Mouse (Mus musculus): ENCODE measurements around the gene Il4i1. TPM values are rescaled to one million over a fixed set of nuclear protein-coding genes. Genes with fewer than 3 reads are reported as not detected.

Gene Il4i1
- total RNA-seq, 2 experiments from 2014 or later = 0.38 to 1.5 TPM

Other genes starting within 250 kb of the Il4i1 start
- gene Napsa, start 244.0 kb upstream of the Il4i1 start, total RNA-seq (2015) = 473 and 485 TPM in 2 replicates
- gene Napsa, start 244.0 kb upstream of the Il4i1 start, total RNA-seq (2017) = 207 and 235 TPM in 2 replicates
- gene Kcnc3, start 225.7 kb upstream of the Il4i1 start, total RNA-seq (2015) = 0.41 and 0.67 TPM in 2 replicates
- not detected in 2 replicates for gene Kcnc3, start 225.7 kb upstream of the Il4i1 start, total RNA-seq (2017)
- gene Myh14, start 145.5 kb upstream of the Il4i1 start, total RNA-seq (2015) = not detected in 2 replicates
- not detected in 2 replicates for gene Myh14, start 145.5 kb upstream of the Il4i1 start, total RNA-seq (2017)
- not detected in 2 replicates for gene Izumo2, start 107.6 kb upstream of the Il4i1 start, total RNA-seq (2015)
- not detected in 2 replicates for gene Izumo2, start 107.6 kb upstream of the Il4i1 start, total RNA-seq (2017)
- gene Vrk3, start 68.0 kb upstream of the Il4i1 start, total RNA-seq (2015) = 48.8 and 53.1 TPM in 2 replicates
- 51.5 and 52.3 TPM in 2 replicates for gene Vrk3, start 68.0 kb upstream of the Il4i1 start, total RNA-seq (2017)
- gene Zfp473, start 65.3 kb upstream of the Il4i1 start, total RNA-seq (2015) = 1.4 and 1.5 TPM in 2 replicates
- gene Zfp473, start 65.3 kb upstream of the Il4i1 start, total RNA-seq (2017) = 1.8 and 2.3 TPM in 2 replicates
- gene Nup62, start 299 bp upstream of the Il4i1 start, total RNA-seq (2015) = 25.3 and 28.5 TPM in 2 replicates
- gene Nup62, start 299 bp upstream of the Il4i1 start, total RNA-seq (2017) = 55.7 and 65.8 TPM in 2 replicates
- 2.1 and 2.6 TPM in 2 replicates for gene Atf5, start 271 bp downstream of the Il4i1 start, total RNA-seq (2015)
- gene Atf5, start 271 bp downstream of the Il4i1 start, total RNA-seq (2017) = 1.9 and 5.3 TPM in 2 replicates
- 4.7 and 6.5 TPM in 2 replicates for gene Akt1s1, start 32.6 kb downstream of the Il4i1 start, total RNA-seq (2015)
- 8.0 and 9.6 TPM in 2 replicates for gene Akt1s1, start 32.6 kb downstream of the Il4i1 start, total RNA-seq (2017)
- gene Tbc1d17, start 32.7 kb downstream of the Il4i1 start, total RNA-seq (2015) = 12.5 and 17.6 TPM in 2 replicates
- gene Tbc1d17, start 32.7 kb downstream of the Il4i1 start, total RNA-seq (2017) = 13.0 and 14.8 TPM in 2 replicates
- 75.1 and 89.7 TPM in 2 replicates for gene Pnkp, start 40.8 kb downstream of the Il4i1 start, total RNA-seq (2015)
- gene Pnkp, start 40.8 kb downstream of the Il4i1 start, total RNA-seq (2017) = 109 and 129 TPM in 2 replicates
- gene Ptov1, start 53.4 kb downstream of the Il4i1 start, total RNA-seq (2015) = 21.3 and 29.0 TPM in 2 replicates
- 5.9 and 8.7 TPM in 2 replicates for gene Ptov1, start 53.4 kb downstream of the Il4i1 start, total RNA-seq (2017)
- 19.4 and 23.7 TPM in 2 replicates for gene Med25, start 76.3 kb downstream of the Il4i1 start, total RNA-seq (2015)
- gene Med25, start 76.3 kb downstream of the Il4i1 start, total RNA-seq (2017) = 8.6 and 9.0 TPM in 2 replicates
- gene Fuz, start 79.7 kb downstream of the Il4i1 start, total RNA-seq (2015) = 4.6 and 4.7 TPM in 2 replicates
- 11.1 and 11.3 TPM in 2 replicates for gene Fuz, start 79.7 kb downstream of the Il4i1 start, total RNA-seq (2017)
- gene Ap2a1, start 113.1 kb downstream of the Il4i1 start, total RNA-seq (2015) = 33.2 and 36.1 TPM in 2 replicates
- 20.2 and 33.6 TPM in 2 replicates for gene Ap2a1, start 113.1 kb downstream of the Il4i1 start, total RNA-seq (2017)
- gene Tsks, start 126.8 kb downstream of the Il4i1 start, total RNA-seq (2015) = not detected in 2 replicates
- gene Tsks, start 126.8 kb downstream of the Il4i1 start, total RNA-seq (2017) = not detected in 2 replicates
- not detected in 2 replicates for gene Cpt1c, start 158.5 kb downstream of the Il4i1 start, total RNA-seq (2015)
- gene Cpt1c, start 158.5 kb downstream of the Il4i1 start, total RNA-seq (2017) = 0.12 TPM in 1 of 2 replicates, not detected in the other
- gene Prmt1, start 170.2 kb downstream of the Il4i1 start, total RNA-seq (2015) = 48.4 and 55.7 TPM in 2 replicates
- gene Prmt1, start 170.2 kb downstream of the Il4i1 start, total RNA-seq (2017) = 40.0 and 42.9 TPM in 2 replicates
- gene Irf3, start 181.3 kb downstream of the Il4i1 start, total RNA-seq (2015) = 60.8 and 76.8 TPM in 2 replicates
- 84.8 and 89.4 TPM in 2 replicates for gene Irf3, start 181.3 kb downstream of the Il4i1 start, total RNA-seq (2017)
- gene Bcl2l12, start 182.3 kb downstream of the Il4i1 start, total RNA-seq (2015) = 16.8 and 18.7 TPM in 2 replicates
- 14.1 and 17.7 TPM in 2 replicates for gene Bcl2l12, start 182.3 kb downstream of the Il4i1 start, total RNA-seq (2017)
- 22.2 and 23.0 TPM in 2 replicates for gene Scaf1, start 200.0 kb downstream of the Il4i1 start, total RNA-seq (2015)
- 9.6 and 12.2 TPM in 2 replicates for gene Scaf1, start 200.0 kb downstream of the Il4i1 start, total RNA-seq (2017)
- gene Rras, start 201.6 kb downstream of the Il4i1 start, total RNA-seq (2015) = 77.1 and 78.6 TPM in 2 replicates
- gene Rras, start 201.6 kb downstream of the Il4i1 start, total RNA-seq (2017) = 12.7 and 14.1 TPM in 2 replicates
- gene Prr12, start 236.5 kb downstream of the Il4i1 start, total RNA-seq (2015) = 15.4 and 16.3 TPM in 2 replicates
- gene Prr12, start 236.5 kb downstream of the Il4i1 start, total RNA-seq (2017) = 1.9 and 3.0 TPM in 2 replicates
- gene Nosip, start 246.0 kb downstream of the Il4i1 start, total RNA-seq (2015) = 41.4 and 46.3 TPM in 2 replicates
- gene Nosip, start 246.0 kb downstream of the Il4i1 start, total RNA-seq (2017) = 54.2 and 56.8 TPM in 2 replicates
- 6.6 and 8.9 TPM in 2 replicates for gene Prrg2, start 246.3 kb downstream of the Il4i1 start, total RNA-seq (2015)
- 5.4 TPM in 2 replicates for gene Prrg2, start 246.3 kb downstream of the Il4i1 start, total RNA-seq (2017)

Data from megakaryocyte, adult 5-6 weeks (primary cell).